Mouse (Mus musculus): ENCODE data around the gene Mrps34. TPM values are rescaled to one million over a fixed set of nuclear protein-coding genes. Genes with fewer than 3 reads are reported as not detected.

The Mrps34 gene
- total RNA-seq, 2 experiments from 2014 or later = 75.4 to 78.6 TPM

Other genes starting within 250 kb of the Mrps34 start
- 10 to 100 TPM; 39.7 to 41.0 TPM for gene Slc9a3r2, start 244.8 kb upstream of the Mrps34 start, total RNA-seq (2021)
- gene Npw, start 236.7 kb upstream of the Mrps34 start, total RNA-seq (2021) = 1 to 10 TPM; 1.3 to 2.0 TPM
- gene Zfp598, start 225.4 kb upstream of the Mrps34 start, total RNA-seq (2021) = 10 to 100 TPM; 39.6 to 42.8 TPM
- 100 to 1,000 TPM; 159 to 169 TPM for gene Syngr3, start 205.2 kb upstream of the Mrps34 start, total RNA-seq (2021)
- 10 to 100 TPM; 18.8 to 23.1 TPM for gene Gfer, start 199.0 kb upstream of the Mrps34 start, total RNA-seq (2021)
- 1 to 10 TPM; 3.2 to 3.7 TPM for gene Noxo1, start 198.9 kb upstream of the Mrps34 start, total RNA-seq (2021)
- 10 to 100 TPM; 31.7 to 32.5 TPM for gene Tbl3, start 187.5 kb upstream of the Mrps34 start, total RNA-seq (2021)
- under 1 TPM in 1 of 2 experiments, not detected in 1; 0.27 TPM for gene Rnf151, start 177.1 kb upstream of the Mrps34 start, total RNA-seq (2021)
- 100 to 1,000 TPM; 318 to 320 TPM for gene Rps2, start 177.0 kb upstream of the Mrps34 start, total RNA-seq (2021)
- 100 to 1,000 TPM; 226 to 238 TPM for gene Ndufb10, start 170.6 kb upstream of the Mrps34 start, total RNA-seq (2021)
- gene Rpl3l, start 167.3 kb upstream of the Mrps34 start, total RNA-seq (2021) = under 1 TPM; 0.27 to 0.43 TPM
- gene Msrb1, start 158.5 kb upstream of the Mrps34 start, total RNA-seq (2021) = 10 to 100 TPM; 41.3 to 45.5 TPM
- under 1 TPM; 0.35 to 0.38 TPM for gene Hs3st6, start 142.1 kb upstream of the Mrps34 start, total RNA-seq (2021)
- not detected for gene Meiob, start 90.8 kb upstream of the Mrps34 start, total RNA-seq (2021)
- 100 to 1,000 TPM; 129 TPM for gene Hagh, start 55.0 kb upstream of the Mrps34 start, total RNA-seq (2021)
- 10 to 100 TPM; 21.4 to 21.7 TPM for gene Fahd1, start 44.8 kb upstream of the Mrps34 start, total RNA-seq (2021)
- gene Igfals, start 29.1 kb upstream of the Mrps34 start, total RNA-seq (2021) = not detected
- gene Nubp2, start 8.8 kb upstream of the Mrps34 start, total RNA-seq (2021) = 10 to 100 TPM; 32.3 to 33.5 TPM
- 10 to 100 TPM; 47.5 to 48.3 TPM for gene Spsb3, start 8.5 kb upstream of the Mrps34 start, total RNA-seq (2021)
- gene Eme2, start within 50 bp of the Mrps34 start, total RNA-seq (2021) = 10 to 100 TPM; 52.0 to 53.1 TPM
- gene Nme3, start 1.4 kb downstream of the Mrps34 start, total RNA-seq (2021) = 10 to 100 TPM; 60.7 to 61.2 TPM
- 100 to 1,000 TPM; 388 to 404 TPM for gene Mapk8ip3, start 41.9 kb downstream of the Mrps34 start, total RNA-seq (2021)
- gene Jpt2, start 65.6 kb downstream of the Mrps34 start, total RNA-seq (2021) = 1 to 10 TPM; 5.9 to 6.4 TPM
- gene Cramp1l, start 120.7 kb downstream of the Mrps34 start, total RNA-seq (2021) = 10 to 100 TPM; 27.2 to 27.8 TPM
- gene Ift140, start 121.0 kb downstream of the Mrps34 start, total RNA-seq (2021) = 10 to 100 TPM; 21.2 to 23.2 TPM
- gene Tmem204, start 188.5 kb downstream of the Mrps34 start, total RNA-seq (2021) = 1 to 10 TPM; 7.4 to 9.2 TPM
- gene Telo2, start 220.9 kb downstream of the Mrps34 start, total RNA-seq (2021) = 10 to 100 TPM; 29.9 to 35.3 TPM
- 1 to 10 TPM; 2.0 to 2.6 TPM for gene Ptx4, start 225.6 kb downstream of the Mrps34 start, total RNA-seq (2021)
- gene Clcn7, start 238.3 kb downstream of the Mrps34 start, total RNA-seq (2021) = 10 to 100 TPM; 50.9 to 54.0 TPM

All from layer of hippocampus, adult 18-20 months (tissue).